Mouse (Mus musculus) testis, adult 2 months (tissue): Measurements from ENCODE around the gene Cenps. TPM values are rescaled to one million over a fixed set of nuclear protein-coding genes. Genes with fewer than 3 reads are reported as not detected.
"Not testable (repeated sequence)": the region's sequence is repeated elsewhere in the genome, so short reads cannot be mapped to it uniquely, and the experiment has no call there.

Experiments used
- H3K27ac ChIP-seq: fragments of 200-500 bp; 2 replicates; pipeline ENCODE4 v1.5.1; 2012; ENCODE audit warnings: low read depth, low read length; ENCODE audit not compliant: control insufficient read depth, insufficient read depth
- H3K27me3 ChIP-seq: fragments of 200-500 bp; 2 replicates; pipeline ENCODE4 v1.6.1; 2012; ENCODE audit warnings: mild to moderate bottlenecking, low read length, moderate library complexity; ENCODE audit not compliant: control insufficient read depth, insufficient read depth
- H3K36me3 ChIP-seq: fragments of 200-500 bp; 2 replicates; pipeline ENCODE4 v1.6.1; 2012; ENCODE audit warnings: mild to moderate bottlenecking, low read length; ENCODE audit not compliant: control insufficient read depth, insufficient read depth
- H3K4me1 ChIP-seq: fragments of 200-500 bp; 2 replicates; pipeline ENCODE4 v1.6.1; 2012; ENCODE audit warnings: low read length; ENCODE audit not compliant: control insufficient read depth, insufficient read depth
- H3K4me3 ChIP-seq: fragments of 200-500 bp; 2 replicates; pipeline ENCODE4 v1.5.1; 2012; ENCODE audit warnings: low read depth, mild to moderate bottlenecking, low read length, moderate library complexity, mixed read lengths; ENCODE audit not compliant: control insufficient read depth
- CTCF ChIP-seq: fragments of 200-500 bp; IDR thresholded peaks from 2 replicates; pipeline ENCODE4 v1.5.1; 2012; ENCODE audit warnings: low read depth, mild to moderate bottlenecking, inconsistent platforms, low read length, moderate library complexity; ENCODE audit not compliant: control insufficient read depth, insufficient read depth, insufficient replicate concordance
- POLR2A ChIP-seq: fragments of 200-500 bp; IDR thresholded peaks from 2 replicates; pipeline ENCODE4 v1.6.1; 2012; ENCODE audit warnings: low read depth, mild to moderate bottlenecking, inconsistent platforms, low read length, moderate library complexity; ENCODE audit not compliant: control insufficient read depth
- polyA plus RNA-seq: library from polyadenylated mRNA; depleted of rRNA; stranded (reverse); fragments of >200 nt; gene quantifications from 2 replicates; pipeline ENCODE4 v1.2.3, GENCODE M21; 2012

Cenps gene
- polyA plus RNA-seq, 1 experiment = 10.3 TPM

GRCm38 (mm10) chr4:149131789-149132565, 5.5 kb downstream of the Cenps start:
- no peak overlapping the region for H3K4me3 ChIP-seq
- no peak overlapping the region for H3K27ac ChIP-seq
- H3K4me1 ChIP-seq = peaks cover 5% of the 10 kb centered on the region
- no peaks in the 10 kb centered on the region for H3K27me3 ChIP-seq
- H3K36me3 ChIP-seq = no peaks in the 10 kb centered on the region; the same call in 1 of the 2 replicates
- no peak for TF ChIP-seq CTCF
- no peak for TF ChIP-seq POLR2A

- Histone ChIP-seq H3K36me3 (no peaks in the 10 kb centered on the region; the same call in 1 of the 2 replicates), H3K4me3 (no peak overlapping the region), H3K27ac (no peak overlapping the region), H3K4me1 (no peaks in the 10 kb centered on the region), H3K27me3 (no peaks in the 10 kb centered on the region)
- TF ChIP-seq POLR2A (no peak), CTCF (no peak)
Observed at GRCm38 (mm10) chr4:149131021-149131752, 6.2 kb downstream of the Cenps start.

DNA sequence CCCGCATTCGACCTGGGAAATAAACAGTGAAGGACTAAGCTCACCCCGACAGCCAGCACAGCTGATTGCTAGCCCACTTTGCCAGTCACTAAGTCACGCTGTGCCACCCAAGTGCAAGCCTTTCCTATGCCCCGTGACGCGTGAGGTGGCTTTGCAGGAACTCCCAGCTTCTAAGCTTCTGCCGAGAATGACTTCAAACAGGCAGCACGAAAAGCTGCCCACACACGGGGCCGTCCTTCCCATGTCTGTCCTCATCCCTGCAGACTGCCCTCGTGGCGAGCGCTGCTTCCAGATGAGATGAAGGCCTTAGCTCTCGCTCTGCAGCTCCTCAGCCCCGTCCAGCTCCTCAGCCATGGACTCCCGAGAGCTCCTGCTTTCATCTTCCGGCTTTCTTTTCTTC, 9.0 kb downstream of the Cenps start:
- no peak for TF ChIP-seq CTCF
- TF ChIP-seq POLR2A = no peak
- H3K27me3 ChIP-seq = no peaks in the 10 kb centered on the region
- H3K36me3 ChIP-seq = no peaks in the 10 kb centered on the region; the same call in 1 of the 2 replicates

DNA sequence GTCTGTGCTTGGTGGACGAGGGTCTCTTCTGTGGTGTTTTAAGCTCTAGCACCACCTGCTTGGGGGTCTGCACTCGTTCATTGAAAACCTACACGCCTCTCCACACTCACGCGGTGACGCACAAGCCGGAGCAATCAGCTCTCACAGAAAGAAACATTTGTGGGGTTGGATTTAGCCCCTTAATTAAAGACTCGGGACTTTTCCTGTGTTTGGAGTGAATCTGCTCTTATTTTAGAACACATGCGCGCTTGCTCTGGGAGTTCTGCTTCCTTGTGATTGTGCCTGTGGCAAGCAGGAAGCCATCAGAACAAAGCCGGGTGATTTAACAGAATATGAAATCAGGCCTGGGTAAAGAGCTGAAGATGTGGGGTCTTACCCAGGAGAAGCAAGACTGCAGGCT, 10.8 kb downstream of the Cenps start, which contains the start of gene Cort:
TSS of gene Cort (minus strand) at position 101 of the 400 bp plus-strand sequence.
- Histone ChIP-seq H3K27ac (no peak within 1 kb of the TSS), H3K36me3 (no peaks in the 10 kb centered on the region; the same call in 1 of the 2 replicates), H3K4me1 (no peaks in the 10 kb centered on the region; the same call in 1 of the 2 replicates), H3K27me3 (no peaks in the 10 kb centered on the region), H3K4me3 (no peak within 1 kb of the TSS)
- TF ChIP-seq POLR2A (no peak), CTCF (no peak)

More for the DNA sequence above, 9.0 kb downstream of the Cenps start:
- H3K27ac ChIP-seq = no peak overlapping the region
- no peaks in the 10 kb centered on the region for H3K4me1 ChIP-seq
- no peak overlapping the region for H3K4me3 ChIP-seq

- H3K36me3 ChIP-seq = no peaks in the 10 kb centered on the region; the same call in 1 of the 2 replicates
Observed at GRCm38 (mm10) chr4:149126115-149126509, 11.3 kb downstream of the Cenps start.

DNA sequence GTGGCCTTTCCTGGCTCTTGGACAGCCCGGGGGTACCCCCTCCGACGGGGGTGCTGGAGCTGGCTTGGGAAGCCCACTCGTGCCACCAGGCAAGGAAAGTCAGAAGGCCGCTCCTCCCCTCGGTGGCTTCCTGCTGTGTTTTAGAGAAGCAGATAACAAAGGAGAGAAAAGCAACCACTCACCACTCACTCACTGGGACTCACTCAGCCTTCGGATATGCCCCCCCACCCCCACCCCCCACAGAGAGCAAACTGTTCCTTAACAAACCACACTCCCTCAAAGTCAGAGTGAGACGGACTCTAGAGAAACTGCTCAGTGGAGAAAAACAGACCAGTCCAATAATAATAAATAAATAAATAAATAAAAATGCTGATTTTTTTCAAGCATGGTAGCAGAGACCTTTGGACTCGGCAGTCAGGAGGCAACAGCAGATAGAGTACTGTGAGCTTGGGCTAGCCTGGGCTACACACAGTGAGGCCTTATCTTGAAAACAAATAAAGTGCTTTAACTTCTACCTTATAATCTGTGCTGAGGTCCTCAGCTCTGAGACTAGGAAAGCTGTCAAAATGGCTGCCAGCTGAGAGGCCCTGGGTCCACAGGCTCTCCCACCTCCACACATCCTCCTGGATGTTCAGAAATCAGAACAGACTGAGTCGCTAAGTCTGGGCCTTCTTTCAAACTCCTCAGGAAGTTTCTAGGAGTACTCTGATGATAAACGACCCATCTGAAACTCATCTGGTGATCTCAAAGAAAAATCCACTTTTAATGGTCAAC, 11.9 kb downstream of the Cenps start:
- Histone ChIP-seq H3K27ac (no peak overlapping the region), H3K4me3 (no peak overlapping the region), H3K36me3 (no peaks in the 10 kb centered on the region; the same call in 1 of the 2 replicates), H3K27me3 (no peaks in the 10 kb centered on the region), H3K4me1 (no peaks in the 10 kb centered on the region; the same call in 1 of the 2 replicates)
- TF ChIP-seq CTCF (no peak), POLR2A (no peak)

More at GRCm38 (mm10) chr4:149126115-149126509, 11.3 kb downstream of the Cenps start:
- no peaks in the 10 kb centered on the region; the same call in 1 of the 2 replicates for H3K4me1 ChIP-seq
- H3K27ac ChIP-seq = no peak overlapping the region
- H3K27me3 ChIP-seq = no peaks in the 10 kb centered on the region
- H3K4me3 ChIP-seq = no peak overlapping the region
- no peak for TF ChIP-seq POLR2A
- TF ChIP-seq CTCF = no peak

- TF ChIP-seq POLR2A (no peak), CTCF (no peak)
- H3K27ac ChIP-seq = no peak overlapping the region
- H3K27me3 ChIP-seq = no peaks in the 10 kb centered on the region
- no peaks in the 10 kb centered on the region; the same call in 1 of the 2 replicates for H3K4me1 ChIP-seq
- no peak overlapping the region for H3K4me3 ChIP-seq
- H3K36me3 ChIP-seq = no peaks in the 10 kb centered on the region; the same call in 1 of the 2 replicates
Observed at GRCm38 (mm10) chr4:149123432-149123831, 14.0 kb downstream of the Cenps start.

DNA sequence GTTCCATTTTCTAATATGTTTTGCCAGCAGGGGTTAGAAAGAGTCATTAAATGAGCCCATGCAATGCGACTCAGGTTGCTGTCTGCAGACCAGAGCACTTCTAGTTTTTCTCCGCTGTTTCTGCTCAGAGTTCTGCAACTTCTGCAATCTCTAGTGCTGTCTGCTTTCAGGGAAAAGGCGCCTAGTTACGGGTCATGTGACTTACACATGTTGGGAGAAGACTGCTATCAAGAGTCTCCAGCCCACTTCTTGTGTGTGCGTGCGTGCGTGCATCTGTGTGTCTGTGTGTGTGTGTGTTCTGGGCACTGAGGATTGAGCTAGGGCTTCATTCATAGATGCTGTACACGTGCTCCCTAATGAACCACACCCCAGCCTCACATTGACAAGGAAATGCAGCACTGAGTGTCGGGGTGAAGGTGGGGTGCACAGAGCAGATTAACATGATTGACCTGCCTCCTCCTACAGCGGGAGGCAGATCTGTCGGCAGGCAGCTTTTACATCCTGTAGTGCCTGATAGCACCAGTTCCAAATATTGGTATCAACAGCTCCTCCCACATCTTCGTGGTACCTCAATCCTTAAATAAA, 17.4 kb downstream of the Cenps start:
- H3K27me3 ChIP-seq, H3K4me1 ChIP-seq, H3K4me3 ChIP-seq, H3K27ac ChIP-seq, H3K36me3 ChIP-seq: not testable (repeated sequence)
